Mouse (Mus musculus) hindbrain, postnatal 0 days (tissue): ENCODE data around the gene Phc3. TPM values are rescaled to one million over a fixed set of nuclear protein-coding genes. Genes with fewer than 3 reads are reported as not detected.

Experiments
- ATAC-seq: fragments of 200-750 bp; cut with Nextera tagmentation; 2 replicates; pipeline ENCODE4 v1.8.0; 2017; ENCODE audit warnings: mild to moderate bottlenecking, moderate TSS enrichment, moderate library complexity
- DNase-seq: peaks from one replicate; pipeline ENCODE4 v3.0.0-alpha.2; 2015; ENCODE audit warnings: low spot score
- H3K27ac ChIP-seq: fragments of 300-500 bp; sonication (generic); 2 replicates; pipeline ENCODE4 v1.5.1; 2014; ENCODE audit warnings: mild to moderate bottlenecking
- H3K27me3 ChIP-seq: fragments of 300-500 bp; sonication (generic); 2 replicates; pipeline ENCODE4 v1.6.1; 2014; ENCODE audit warnings: low read length, mixed read lengths; ENCODE audit not compliant: insufficient read depth
- H3K36me3 ChIP-seq: fragments of 300-500 bp; sonication (generic); 2 replicates; pipeline ENCODE4 v1.6.1; 2014; ENCODE audit warnings: low read length, mixed read lengths; ENCODE audit not compliant: insufficient read depth
- H3K4me1 ChIP-seq: fragments of 300-500 bp; sonication (generic); 2 replicates; pipeline ENCODE4 v1.6.1; 2014; ENCODE audit warnings: antibody characterized with exemption, low read length, mixed read lengths; ENCODE audit not compliant: insufficient read depth
- H3K4me2 ChIP-seq: fragments of 300-500 bp; sonication (generic); 2 replicates; pipeline ENCODE4 v1.6.1; 2014; ENCODE audit warnings: low read depth, mild to moderate bottlenecking, low read length, moderate library complexity, mixed read lengths
- H3K4me3 ChIP-seq: fragments of 300-500 bp; sonication (generic); 2 replicates; pipeline ENCODE4 v1.5.1; 2014; ENCODE audit warnings: low read length
- H3K9ac ChIP-seq: fragments of 300-500 bp; sonication (generic); replicated peaks from 2 replicates; pipeline ENCODE4 v1.6.1; 2014; ENCODE audit warnings: mild to moderate bottlenecking, low read length, moderate library complexity, mixed read lengths
- H3K9me3 ChIP-seq: fragments of 300-500 bp; sonication (generic); 2 replicates; pipeline ENCODE4 v1.6.1; 2016; ENCODE audit warnings: low read length, mixed read lengths
- CTCF ChIP-seq: IDR thresholded peaks from 2 replicates; pipeline ENCODE4 v1.5.1; 2016; ENCODE audit warnings: antibody characterized with exemption, control low read depth, low read depth
- WGBS: fragments of 180-500 bp; shearing (Covaris S2); extraction: QIAGEN DNeasy Blood & Tissue Kit; methylation state at CpG from one replicate; pipeline ENCODE4 v1.1.7; 2014; 5-methylcytosine and 5-hydroxymethylcytosine counted together
- polyA plus RNA-seq: library from polyadenylated mRNA; unstranded; fragments of >200 nt; fragmentation: Nextera tagmentation; extraction: Ambion mirVana; gene quantifications from 2 replicates; pipeline ENCODE4 v1.2.1, GENCODE M21; 2015
- total RNA-seq: library from RNA; depleted of rRNA; stranded (reverse); fragments of >200 nt; gene quantifications from 2 replicates; pipeline ENCODE4 v1.2.3, GENCODE M21; 2014; rRNA removed

Phc3 gene
- total RNA-seq (25.8 and 27.4 TPM in 2 replicates), polyA plus RNA-seq (6.4 and 7.4 TPM in 2 replicates)

- Histone ChIP-seq H3K4me2 (peak within 1 kb of the TSS; percentile 70), H3K36me3 (peaks cover 14% of the 10 kb centered on the region), H3K9ac (peak within 1 kb of the TSS; percentile 87), H3K27ac (peak within 1 kb of the TSS; percentile 88), H3K4me3 (peak within 1 kb of the TSS; percentile 75), H3K4me1 (0 out of 2 replicates have a peak, but pooled peaks cover 5% of the 10 kb centered on the region), H3K9me3 (no peaks in the 10 kb centered on the region), H3K27me3 (no peaks in the 10 kb centered on the region)
- no peak for TF ChIP-seq CTCF
- WGBS, result under 1% methylated on average over 24 of the region's 34 CpGs
- peak; percentile 92 for ATAC-seq
- DNase-seq, result peak; percentile 98
These were observed at the start of gene Phc3 for GRCm38 (mm10) chr3:30969104-30969581. Gene Phc3, minus strand, starts transcription at chr3:30969415.

GRCm38 (mm10) chr3:31017652-31018051, 48.4 kb upstream of the Phc3 start:
- H3K9ac ChIP-seq, result no peak overlapping the region
- no peak overlapping the region for H3K27ac ChIP-seq
- no peaks in the 10 kb centered on the region for H3K27me3 ChIP-seq
- no peaks in the 10 kb centered on the region for H3K36me3 ChIP-seq
- no peak for DNase-seq
- TF ChIP-seq CTCF, result no peak
- H3K4me1 ChIP-seq, result no peaks in the 10 kb centered on the region; the same call in 1 of the 2 replicates
- no peaks in the 10 kb centered on the region for H3K9me3 ChIP-seq
- H3K4me3 ChIP-seq, result no peak overlapping the region
- WGBS, result 43% methylated on average over 4 of the region's 4 CpGs
- H3K4me2 ChIP-seq, result no peak overlapping the region
- ATAC-seq, result peak; percentile 19; the same call in 1 of the 2 replicates

GRCm38 (mm10) chr3:31016594-31017196, 47.5 kb upstream of the Phc3 start:
- Histone ChIP-seq H3K4me2 (no peak overlapping the region), H3K27ac (peak overlapping the region; percentile 16; the same call in 1 of the 2 replicates), H3K36me3 (no peaks in the 10 kb centered on the region), H3K9ac (no peak overlapping the region), H3K9me3 (no peaks in the 10 kb centered on the region), H3K27me3 (no peaks in the 10 kb centered on the region), H3K4me3 (no peak overlapping the region), H3K4me1 (no peaks in the 10 kb centered on the region; the same call in 1 of the 2 replicates)
- no peak for TF ChIP-seq CTCF
- WGBS, result 31% methylated on average over 9 of the region's 9 CpGs
- ATAC-seq, result no peak
- DNase-seq, result peak; percentile 13

GRCm38 (mm10) chr3:31015682-31016443, 46.6 kb upstream of the Phc3 start:
- Histone ChIP-seq H3K4me2 (no peak overlapping the region), H3K36me3 (no peaks in the 10 kb centered on the region), H3K27me3 (no peaks in the 10 kb centered on the region), H3K27ac (no peak overlapping the region), H3K9ac (no peak overlapping the region), H3K9me3 (no peaks in the 10 kb centered on the region), H3K4me1 (no peaks in the 10 kb centered on the region; the same call in 1 of the 2 replicates), H3K4me3 (no peak overlapping the region)
- peak; percentile 3 for DNase-seq
- WGBS, result 65% methylated on average over 10 of the region's 10 CpGs
- no peak for TF ChIP-seq CTCF
- ATAC-seq, result 0 out of 2 replicates have a peak, but pooled peaks have one; percentile 41

GRCm38 (mm10) chr3:31014374-31014773, 45.2 kb upstream of the Phc3 start:
- Histone ChIP-seq H3K9ac (no peak overlapping the region), H3K4me1 (no peaks in the 10 kb centered on the region; the same call in 1 of the 2 replicates), H3K36me3 (no peaks in the 10 kb centered on the region), H3K9me3 (no peaks in the 10 kb centered on the region), H3K4me2 (no peak overlapping the region), H3K27ac (no peak overlapping the region), H3K4me3 (no peak overlapping the region), H3K27me3 (no peaks in the 10 kb centered on the region)
- TF ChIP-seq CTCF, result no peak
- ATAC-seq (no peak), DNase-seq (no peak)
- 85% methylated on average over 2 of the region's 2 CpGs for WGBS

GRCm38 (mm10) chr3:31004320-31005209, 35.4 kb upstream of the Phc3 start:
- Histone ChIP-seq H3K4me1 (no peaks in the 10 kb centered on the region), H3K4me2 (no peak overlapping the region), H3K9ac (no peak overlapping the region), H3K9me3 (no peaks in the 10 kb centered on the region), H3K36me3 (no peaks in the 10 kb centered on the region), H3K27me3 (no peaks in the 10 kb centered on the region), H3K4me3 (no peak overlapping the region), H3K27ac (no peak overlapping the region)
- TF ChIP-seq CTCF, result no peak
- ATAC-seq, result no peak
- no peak for DNase-seq
- WGBS, result 63% methylated on average over 6 of the region's 6 CpGs
